Mouse (Mus musculus): ENCODE measurements around the gene Cenpn. TPM values are rescaled to one million over a fixed set of nuclear protein-coding genes. Genes with fewer than 3 reads are reported as not detected.

Cenpn gene
- polyA plus RNA-seq, 1 experiment, result 2.8 TPM

Other genes with a start within 250 kb of the Cenpn start
- gene Cdyl2, start 188.7 kb upstream of the Cenpn start, polyA plus RNA-seq (2012; rRNA removed), result 1.0 and 2.1 TPM in 2 replicates
- gene Cmc2, start 275 bp upstream of the Cenpn start, polyA plus RNA-seq (2012; rRNA removed), result 10.1 and 11.3 TPM in 2 replicates
- 11.2 and 13.4 TPM in 2 replicates for gene Atmin, start 21.7 kb downstream of the Cenpn start, polyA plus RNA-seq (2012; rRNA removed)
- 0.47 TPM in 2 replicates for gene 1700030J22Rik, start 57.2 kb downstream of the Cenpn start, polyA plus RNA-seq (2012; rRNA removed)
- gene Gcsh, start 71.8 kb downstream of the Cenpn start, polyA plus RNA-seq (2012; rRNA removed), result 60.5 and 70.1 TPM in 2 replicates
- gene Pkd1l2, start 160.7 kb downstream of the Cenpn start, polyA plus RNA-seq (2012; rRNA removed), result 0.07 and 0.09 TPM in 2 replicates
- gene Bco1, start 174.1 kb downstream of the Cenpn start, polyA plus RNA-seq (2012; rRNA removed), result 0.21 and 0.25 TPM in 2 replicates
- 8.2 and 9.5 TPM in 2 replicates for gene Gan, start 236.4 kb downstream of the Cenpn start, polyA plus RNA-seq (2012; rRNA removed)

All from urinary bladder, adult 2 months (tissue).